Mouse (Mus musculus) heart, embryonic 16.5 days (tissue): ENCODE measurements around the gene Pitpna. TPM values are rescaled to one million over a fixed set of nuclear protein-coding genes. Genes with fewer than 3 reads are reported as not detected.
"Not testable (repeated sequence)": the region's sequence is repeated elsewhere in the genome, so short reads cannot be mapped to it uniquely, and the experiment has no call there.

ENCODE experiments used
- ATAC-seq: fragments of 200-750 bp; cut with Nextera tagmentation; replicated peaks from 2 replicates; pipeline ENCODE4 v1.8.0; 2017; ENCODE audit warnings: moderate number of reproducible peaks; ENCODE audit not compliant: insufficient read depth, low FRiP score; ENCODE audit errors: extremely low read depth
- H3K27ac ChIP-seq: fragments of 300-500 bp; sonication (generic); 2 replicates; pipeline ENCODE4 v1.5.1; 2014; ENCODE audit warnings: mild to moderate bottlenecking, low read length, control low read depth, moderate library complexity
- H3K27me3 ChIP-seq: fragments of 300-500 bp; sonication (generic); 2 replicates; pipeline ENCODE4 v1.6.1; 2014; ENCODE audit warnings: low read length, mixed read lengths; ENCODE audit not compliant: control insufficient read depth, insufficient read depth
- H3K36me3 ChIP-seq: fragments of 300-500 bp; sonication (generic); 2 replicates; pipeline ENCODE4 v1.6.1; 2014; ENCODE audit not compliant: control insufficient read depth, insufficient read depth
- H3K4me1 ChIP-seq: fragments of 300-500 bp; sonication (generic); 2 replicates; pipeline ENCODE4 v1.6.1; 2014; ENCODE audit warnings: low read length, mixed read lengths; ENCODE audit not compliant: control insufficient read depth, insufficient read depth
- H3K4me2 ChIP-seq: fragments of 300-500 bp; sonication (generic); 2 replicates; pipeline ENCODE4 v1.6.1; 2014; ENCODE audit warnings: low read depth, mild to moderate bottlenecking, control low read depth, low read length
- H3K4me3 ChIP-seq: fragments of 300-500 bp; sonication (generic); 2 replicates; pipeline ENCODE4 v1.5.1; 2014; ENCODE audit warnings: mild to moderate bottlenecking, control low read depth, low read length
- H3K9ac ChIP-seq: fragments of 300-500 bp; sonication (generic); 2 replicates; pipeline ENCODE4 v1.6.1; 2014; ENCODE audit warnings: low read length, control low read depth
- H3K9me3 ChIP-seq: fragments of 300-500 bp; sonication (generic); replicated peaks from 2 replicates; pipeline ENCODE4 v1.6.1; 2016; ENCODE audit warnings: low read length; ENCODE audit not compliant: control insufficient read depth
- WGBS: fragments of 180-500 bp; shearing (Covaris S2); extraction: QIAGEN DNeasy Blood & Tissue Kit; methylation state at CpG from one replicate; pipeline ENCODE4 v1.1.7; 2014; 5-methylcytosine and 5-hydroxymethylcytosine counted together
- polyA plus RNA-seq: library from polyadenylated mRNA; unstranded; fragments of >200 nt; fragmentation: Nextera tagmentation; extraction: Ambion mirVana; gene quantifications from 2 replicates; pipeline ENCODE4 v1.2.1, GENCODE M21; 2015

Pitpna gene
- polyA plus RNA-seq, 1 experiment from 2014 or later = 78.0 TPM

DNA sequence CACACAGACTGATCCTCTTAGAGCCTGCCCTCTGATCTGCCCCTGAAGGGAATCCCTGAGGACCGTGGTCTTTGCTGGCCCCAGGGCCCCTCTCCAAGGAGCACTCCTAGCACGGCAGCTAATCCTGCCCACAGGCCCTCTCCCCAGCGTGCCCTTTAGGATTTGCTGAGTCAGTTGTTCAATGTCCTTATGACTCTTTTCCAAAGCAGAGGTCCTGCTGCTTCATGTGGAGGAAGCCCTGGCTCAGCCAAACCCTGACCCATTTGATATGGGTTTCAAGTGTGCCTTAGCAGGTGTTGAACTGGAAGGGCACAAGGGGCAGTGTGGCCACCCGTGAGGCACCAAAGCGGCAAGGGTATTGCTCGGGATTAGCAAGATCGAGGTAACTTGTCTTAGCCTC, 7.9 kb downstream of the Pitpna start:
- Histone ChIP-seq H3K27ac (no peak overlapping the region), H3K36me3 (peaks cover 33% of the 10 kb centered on the region)

DNA sequence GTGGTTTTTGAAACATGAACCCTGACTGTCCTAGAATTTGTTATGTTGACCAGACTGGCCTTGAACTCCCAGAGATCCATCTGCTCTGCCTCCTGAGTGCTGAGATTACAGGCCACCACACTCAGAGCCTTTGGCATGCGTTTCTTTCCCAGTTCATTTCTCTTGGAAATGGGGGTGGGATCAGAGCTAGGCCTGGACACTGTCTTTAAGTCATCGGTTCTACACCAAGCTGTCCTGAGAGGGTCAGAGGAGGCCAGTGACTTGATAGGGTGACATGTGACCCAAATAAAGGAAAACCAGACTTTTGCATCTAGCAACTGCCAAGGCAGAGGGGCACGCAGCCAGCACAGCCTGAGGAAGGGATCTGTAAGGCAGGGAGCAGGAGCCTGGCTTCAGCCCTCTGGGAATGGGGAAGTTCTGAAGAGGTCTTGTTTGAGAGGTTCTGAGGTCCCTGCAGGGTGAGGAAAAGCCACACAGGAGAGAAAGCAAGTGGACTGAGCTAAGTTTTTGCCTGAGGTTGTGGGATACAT, 8.9 kb downstream of the Pitpna start:
- H3K4me3 ChIP-seq = no peak overlapping the region
- H3K9ac ChIP-seq = no peak overlapping the region
- H3K36me3 ChIP-seq = peaks cover 42% of the 10 kb centered on the region
- ATAC-seq = no peak
- no peak overlapping the region for H3K4me2 ChIP-seq
- no peaks in the 10 kb centered on the region for H3K27me3 ChIP-seq
- no peak overlapping the region for H3K27ac ChIP-seq
- no peaks in the 10 kb centered on the region for H3K9me3 ChIP-seq
- H3K4me1 ChIP-seq = peaks cover 19% of the 10 kb centered on the region
- 48% methylated on average over 3 of the region's 3 CpGs for WGBS

More for the DNA sequence above, 7.9 kb downstream of the Pitpna start:
- no peak overlapping the region for H3K4me2 ChIP-seq
- no peak overlapping the region for H3K4me3 ChIP-seq
- no peak overlapping the region for H3K9ac ChIP-seq
- ATAC-seq = no peak
- no peaks in the 10 kb centered on the region for H3K27me3 ChIP-seq
- H3K4me1 ChIP-seq = peaks cover 19% of the 10 kb centered on the region
- 75% methylated on average over 7 of the region's 7 CpGs for WGBS
- no peaks in the 10 kb centered on the region for H3K9me3 ChIP-seq

DNA sequence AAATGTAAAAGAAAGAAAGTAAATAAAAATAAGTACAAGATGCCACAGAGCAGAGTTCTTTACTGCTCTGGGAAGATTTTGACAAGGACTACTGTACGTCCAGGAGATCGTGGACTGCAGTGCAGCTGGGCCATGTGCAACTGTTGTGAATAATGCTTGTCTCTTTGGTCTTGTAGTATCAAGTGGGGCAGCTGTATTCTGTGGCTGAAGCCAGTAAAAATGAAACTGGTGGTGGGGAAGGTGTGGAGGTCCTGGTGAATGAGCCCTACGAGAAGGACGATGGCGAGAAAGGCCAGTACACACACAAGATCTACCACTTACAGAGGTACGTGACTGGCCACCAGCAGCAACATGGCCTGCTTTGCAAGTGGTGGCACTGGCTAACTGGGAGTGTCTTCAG, 10.1 kb downstream of the Pitpna start:
- no peak overlapping the region for H3K4me3 ChIP-seq
- no peak for ATAC-seq
- H3K27me3 ChIP-seq = no peaks in the 10 kb centered on the region
- no peaks in the 10 kb centered on the region for H3K9me3 ChIP-seq
- WGBS = 92% methylated on average over 6 of the region's 6 CpGs
- H3K9ac ChIP-seq = no peak overlapping the region
- peaks cover 15% of the 10 kb centered on the region for H3K4me1 ChIP-seq
- 0 out of 2 replicates have a peak overlapping the region, but pooled peaks have one; percentile 5 for H3K27ac ChIP-seq
- peaks cover 42% of the 10 kb centered on the region for H3K36me3 ChIP-seq
- no peak overlapping the region for H3K4me2 ChIP-seq

DNA sequence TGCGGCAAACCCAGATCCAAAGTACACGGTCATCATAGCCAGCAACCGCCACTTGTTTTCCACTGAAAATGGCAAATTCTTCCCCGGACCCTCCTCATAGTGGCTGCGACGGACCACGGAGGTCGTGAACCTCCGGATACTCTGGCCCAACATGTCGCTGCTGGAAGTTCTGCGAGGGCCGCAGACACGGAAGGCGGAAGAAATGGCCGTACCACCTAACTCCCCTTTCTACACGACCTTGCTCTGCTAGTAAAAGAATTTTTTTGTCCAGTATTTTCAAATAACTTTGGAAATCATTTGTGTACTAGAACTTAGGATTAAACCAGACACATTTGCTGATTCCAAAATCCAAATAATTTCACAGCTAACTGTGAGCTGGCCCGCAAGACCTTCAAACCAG, 11.9 kb downstream of the Pitpna start:
- not testable (repeated sequence) for ATAC-seq, H3K4me2 ChIP-seq, H3K27ac ChIP-seq, H3K27me3 ChIP-seq, H3K4me3 ChIP-seq, H3K9me3 ChIP-seq, H3K9ac ChIP-seq
- Histone ChIP-seq H3K36me3 (peaks cover 36% of the 10 kb centered on the region), H3K4me1 (peaks cover 15% of the 10 kb centered on the region)
- WGBS = 93% methylated on average over 16 of the region's 17 CpGs

DNA sequence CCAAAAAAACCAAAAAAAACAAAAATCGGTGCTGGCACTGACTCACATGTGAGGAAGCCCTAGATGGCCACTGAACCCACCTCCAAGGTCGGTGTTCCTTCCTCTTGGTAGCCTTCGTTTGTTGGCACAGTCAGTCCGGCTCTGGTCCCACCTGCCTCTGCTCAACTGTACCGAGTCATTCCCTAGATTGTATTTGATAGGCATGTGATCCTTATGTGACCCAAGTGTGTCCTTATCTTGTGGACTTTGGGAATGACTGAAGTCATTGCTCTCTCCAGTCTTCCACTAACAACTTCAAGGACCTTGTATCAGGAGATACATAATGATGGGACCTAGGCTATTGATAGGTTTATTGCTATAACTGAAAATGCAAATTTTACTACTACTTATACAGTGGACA, 16.9 kb downstream of the Pitpna start:
- Histone ChIP-seq H3K9me3 (no peaks in the 10 kb centered on the region), H3K4me3 (no peak overlapping the region), H3K27ac (no peak overlapping the region), H3K4me2 (no peak overlapping the region), H3K9ac (no peak overlapping the region), H3K27me3 (no peaks in the 10 kb centered on the region), H3K36me3 (peaks cover 40% of the 10 kb centered on the region), H3K4me1 (no peaks in the 10 kb centered on the region)
- no peak for ATAC-seq
- WGBS = 71% methylated on average over 5 of the region's 5 CpGs

DNA sequence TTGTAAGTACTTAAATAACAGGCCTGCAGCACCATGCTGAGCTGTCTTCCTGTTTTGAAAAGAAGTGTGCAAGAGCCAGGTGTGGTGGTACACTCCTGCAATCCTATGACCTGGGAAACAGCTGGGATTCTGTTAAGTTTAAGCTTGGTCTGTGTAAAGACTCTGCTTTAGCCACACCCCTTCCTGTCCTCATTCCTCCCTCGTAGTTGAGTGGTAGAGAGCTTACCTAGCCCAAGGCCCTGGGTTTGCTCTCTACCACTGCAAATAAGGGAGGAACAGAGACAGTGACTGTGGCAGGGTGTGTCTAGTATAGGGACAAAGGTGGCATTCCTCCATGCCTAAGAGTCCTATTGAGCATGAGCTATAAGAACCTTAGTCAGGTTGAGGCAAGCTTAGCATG, 17.4 kb downstream of the Pitpna start:
- H3K27me3 ChIP-seq = no peaks in the 10 kb centered on the region
- H3K4me3 ChIP-seq = no peak overlapping the region
- no peak for ATAC-seq
- H3K4me2 ChIP-seq = no peak overlapping the region
- peaks cover 41% of the 10 kb centered on the region for H3K36me3 ChIP-seq
- H3K9me3 ChIP-seq = no peaks in the 10 kb centered on the region
- H3K27ac ChIP-seq = no peak overlapping the region
- H3K4me1 ChIP-seq = no peaks in the 10 kb centered on the region
- WGBS = 27% methylated on average over 1 of the region's 1 CpGs
- H3K9ac ChIP-seq = no peak overlapping the region

DNA sequence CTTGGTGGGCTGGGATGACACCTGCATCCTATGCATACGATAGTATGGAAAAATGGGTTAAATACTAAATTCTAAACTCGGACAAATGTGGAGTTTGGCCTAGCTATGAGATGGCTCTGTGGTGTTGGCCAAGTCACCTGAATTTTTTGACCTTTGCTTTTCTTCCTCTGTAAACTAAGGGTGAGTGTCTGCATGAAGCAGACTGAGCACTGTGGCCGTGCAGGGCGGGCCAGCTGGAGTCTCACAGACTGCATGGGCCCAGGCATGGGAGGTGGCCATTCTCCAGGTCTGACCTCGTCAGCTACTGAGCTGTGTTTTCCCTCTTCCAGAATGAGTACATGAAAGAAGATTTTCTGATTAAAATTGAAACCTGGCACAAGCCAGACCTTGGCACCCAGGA, 20.9 kb downstream of the Pitpna start:
- ATAC-seq = no peak
- peaks cover 34% of the 10 kb centered on the region for H3K36me3 ChIP-seq

DNA sequence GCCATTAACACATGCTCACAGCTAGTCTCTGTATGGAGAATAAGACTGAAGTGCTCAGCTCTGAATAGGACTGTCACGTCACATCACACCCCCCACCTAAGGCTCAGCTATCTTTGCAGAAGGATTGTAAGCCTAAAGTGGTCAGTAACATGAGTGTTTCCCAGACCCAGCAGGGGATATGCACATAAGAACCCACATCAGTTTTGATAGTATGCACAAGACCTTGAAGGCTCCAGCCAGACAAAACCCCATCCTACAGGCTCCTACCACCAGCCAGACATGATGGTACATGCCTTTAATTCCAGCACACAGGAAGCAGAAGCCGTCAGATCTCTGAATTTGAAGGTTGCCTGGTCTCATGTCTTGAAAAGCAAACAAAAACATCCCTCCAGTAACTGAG, 22.1 kb downstream of the Pitpna start:
- Histone ChIP-seq H3K27ac (no peak overlapping the region), H3K9me3 (no peaks in the 10 kb centered on the region), H3K27me3 (no peaks in the 10 kb centered on the region), H3K36me3 (peaks cover 38% of the 10 kb centered on the region), H3K4me1 (no peaks in the 10 kb centered on the region), H3K4me3 (no peak overlapping the region), H3K4me2 (no peak overlapping the region), H3K9ac (no peak overlapping the region)
- ATAC-seq = no peak
- 71% methylated on average over 2 of the region's 2 CpGs for WGBS

More for the DNA sequence above, 20.9 kb downstream of the Pitpna start:
- Histone ChIP-seq H3K4me2 (no peak overlapping the region), H3K27ac (no peak overlapping the region), H3K9me3 (no peaks in the 10 kb centered on the region), H3K4me1 (no peaks in the 10 kb centered on the region), H3K9ac (no peak overlapping the region), H3K27me3 (no peaks in the 10 kb centered on the region), H3K4me3 (no peak overlapping the region)
- WGBS = 90% methylated on average over 5 of the region's 5 CpGs

DNA sequence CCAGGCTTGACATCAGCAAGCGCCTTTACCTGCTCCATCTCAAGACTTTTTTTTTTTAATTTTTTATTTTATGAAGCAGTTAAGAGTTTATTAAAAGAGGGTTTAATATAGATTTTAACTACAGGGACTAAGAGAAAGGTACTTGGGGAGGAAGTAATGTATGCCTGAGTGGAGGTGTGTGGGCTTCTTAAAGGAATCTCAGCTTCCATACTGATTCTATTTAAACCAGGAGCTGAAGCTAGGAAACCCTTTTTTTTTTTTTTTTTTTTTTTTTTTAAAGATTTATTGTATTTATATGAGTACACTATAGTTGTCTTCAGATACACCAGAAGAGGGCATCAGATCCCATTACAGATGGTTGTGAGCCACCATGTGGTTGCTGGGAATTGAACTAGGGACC, 26.9 kb downstream of the Pitpna start:
- no peak for ATAC-seq
- Histone ChIP-seq H3K4me3 (no peak overlapping the region), H3K27me3 (no peaks in the 10 kb centered on the region), H3K9ac (no peak overlapping the region), H3K4me2 (no peak overlapping the region), H3K36me3 (peaks cover 46% of the 10 kb centered on the region), H3K27ac (no peak overlapping the region), H3K4me1 (peaks cover 2% of the 10 kb centered on the region), H3K9me3 (no peaks in the 10 kb centered on the region)
- WGBS = 100% methylated on average over 1 of the region's 1 CpGs
